Mouse (Mus musculus) hindbrain, embryonic 14.5 days (tissue): ENCODE measurements around the gene Ttll13. TPM values are rescaled to one million over a fixed set of nuclear protein-coding genes. Genes with fewer than 3 reads are reported as not detected.

Source experiments
- ATAC-seq: fragments of 200-750 bp; cut with Nextera tagmentation; 2 replicates; pipeline ENCODE4 v1.8.0; 2017; ENCODE audit warnings: moderate number of reproducible peaks, mild to moderate bottlenecking, moderate TSS enrichment, moderate library complexity; ENCODE audit not compliant: low FRiP score
- DNase-seq: peaks from one replicate; pipeline ENCODE4 v3.0.0-alpha.2; 2015; ENCODE audit warnings: low spot score
- H3K27ac ChIP-seq: fragments of 300-500 bp; sonication (generic); 2 replicates; pipeline ENCODE4 v1.5.1; 2014; ENCODE audit warnings: mild to moderate bottlenecking, moderate library complexity
- H3K27me3 ChIP-seq: fragments of 300-500 bp; sonication (generic); 2 replicates; pipeline ENCODE4 v1.6.1; 2014; ENCODE audit warnings: mild to moderate bottlenecking, low read length, mixed read lengths; ENCODE audit not compliant: control insufficient read depth, insufficient read depth
- H3K36me3 ChIP-seq: fragments of 300-500 bp; sonication (generic); replicated peaks from 2 replicates; pipeline ENCODE4 v1.6.1; 2014; ENCODE audit not compliant: control insufficient read depth, insufficient read depth
- H3K4me1 ChIP-seq: fragments of 300-500 bp; sonication (generic); replicated peaks from 2 replicates; pipeline ENCODE4 v1.6.1; 2014; ENCODE audit warnings: antibody characterized with exemption, low read length, mixed read lengths; ENCODE audit not compliant: control insufficient read depth, insufficient read depth
- H3K4me2 ChIP-seq: fragments of 300-500 bp; sonication (generic); replicated peaks from 2 replicates; pipeline ENCODE4 v1.6.1; 2014; ENCODE audit warnings: mild to moderate bottlenecking, moderate library complexity
- H3K4me3 ChIP-seq: fragments of 300-500 bp; sonication (generic); replicated peaks from 2 replicates; pipeline ENCODE4 v1.5.1; 2014; ENCODE audit warnings: mild to moderate bottlenecking, low read length
- H3K9ac ChIP-seq: fragments of 300-500 bp; sonication (generic); 2 replicates; pipeline ENCODE4 v1.6.1; 2014
- H3K9me3 ChIP-seq: fragments of 300-500 bp; sonication (generic); 2 replicates; pipeline ENCODE4 v1.6.1; 2016; ENCODE audit warnings: low read length; ENCODE audit not compliant: control insufficient read depth
- WGBS: fragments of 180-500 bp; shearing (Covaris S2); extraction: QIAGEN DNeasy Blood & Tissue Kit; methylation state at CpG from one replicate; pipeline ENCODE4 v1.1.7; 2014; 5-methylcytosine and 5-hydroxymethylcytosine counted together
- polyA plus RNA-seq: library from polyadenylated mRNA; unstranded; fragments of >200 nt; fragmentation: Nextera tagmentation; extraction: Ambion mirVana; gene quantifications from 2 replicates; pipeline ENCODE4 v1.2.1, GENCODE M21; 2014

Gene Ttll13
- polyA plus RNA-seq, 1 experiment from 2014 or later, result 1.7 TPM

GRCm38 (mm10) chr7:80307766-80308165, 61.6 kb downstream of the Ttll13 start:
- Histone ChIP-seq H3K4me1 (no peaks in the 10 kb centered on the region), H3K36me3 (peaks cover 38% of the 10 kb centered on the region), H3K27me3 (no peaks in the 10 kb centered on the region), H3K9ac (no peak overlapping the region), H3K4me3 (no peak overlapping the region), H3K4me2 (no peak overlapping the region), H3K27ac (no peak overlapping the region), H3K9me3 (no peaks in the 10 kb centered on the region)
- WGBS, result 88% methylated on average over 3 of the region's 3 CpGs
- DNase-seq, result no peak
- ATAC-seq, result no peak

Other genes with a start within 250 kb of the Ttll13 start
- 14.7 and 17.5 TPM in 2 replicates for gene Zfp710, start 221.6 kb upstream of the Ttll13 start, polyA plus RNA-seq
- 198 and 205 TPM in 2 replicates for gene Idh2, start 131.0 kb upstream of the Ttll13 start, polyA plus RNA-seq
- gene Sema4b, start 59.5 kb upstream of the Ttll13 start, polyA plus RNA-seq, result 17.4 and 19.7 TPM in 2 replicates
- gene Cib1, start 13.6 kb upstream of the Ttll13 start, polyA plus RNA-seq, result 29.8 and 41.1 TPM in 2 replicates
- gene Gdpgp1, start 13.5 kb upstream of the Ttll13 start, polyA plus RNA-seq, result 3.4 and 3.8 TPM in 2 replicates
- gene Ngrn, start 14.8 kb downstream of the Ttll13 start, polyA plus RNA-seq, result 67.8 and 70.4 TPM in 2 replicates
- 22.0 and 26.5 TPM in 2 replicates for gene Vps33b, start 23.3 kb downstream of the Ttll13 start, polyA plus RNA-seq
- gene Prc1, start 48.1 kb downstream of the Ttll13 start, polyA plus RNA-seq, result 33.0 and 39.3 TPM in 2 replicates
- gene Rccd1, start 78.1 kb downstream of the Ttll13 start, polyA plus RNA-seq, result 9.4 and 11.6 TPM in 2 replicates
- 43.3 and 43.9 TPM in 2 replicates for gene Unc45a, start 94.6 kb downstream of the Ttll13 start, polyA plus RNA-seq
- 18.7 and 23.4 TPM in 2 replicates for gene Hddc3, start 96.7 kb downstream of the Ttll13 start, polyA plus RNA-seq
- gene Man2a2, start 125.0 kb downstream of the Ttll13 start, polyA plus RNA-seq, result 18.9 and 21.6 TPM in 2 replicates
- 3.8 and 4.6 TPM in 2 replicates for gene Fes, start 141.6 kb downstream of the Ttll13 start, polyA plus RNA-seq
- 6.0 and 6.7 TPM in 2 replicates for gene Furin, start 159.1 kb downstream of the Ttll13 start, polyA plus RNA-seq